Mouse (Mus musculus): ENCODE measurements at regions not wholly inside any gene's neighbourhood (a gene's known extent, or its start where the extent isn't known, plus 50 kb on each side); places are given as distances from the start of the nearest gene placed in this dataset.
"Not testable (repeated sequence)": the region's sequence is repeated elsewhere in the genome, so short reads cannot be mapped to it uniquely, and the experiment has no call there.

DNA sequence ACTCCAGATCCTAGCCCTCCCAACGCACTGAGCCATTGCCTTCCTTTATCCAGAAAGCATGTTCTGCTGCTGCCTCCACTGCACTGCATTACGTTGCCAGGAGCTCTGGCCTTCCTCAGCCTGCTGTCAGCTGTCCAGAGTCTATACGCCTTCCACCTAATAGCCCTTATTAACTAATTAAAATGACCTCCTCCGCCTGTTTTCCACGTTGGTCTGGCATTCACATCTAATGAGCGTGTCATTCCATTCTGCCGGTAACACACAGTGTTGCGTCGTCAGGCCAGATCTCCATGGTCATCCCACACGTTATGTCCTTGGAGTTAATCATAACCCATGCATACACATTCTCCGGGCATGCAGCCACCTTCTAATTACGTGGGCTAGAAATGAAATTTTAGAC, 56.7 kb upstream of the Med4 start:
- no peak for DNase-seq (ENCODE audit: extremely low spot score in 1 of 2, low spot score in 2 of 2)
- intact Hi-C loops (cut with DNase I) = no loop called here

DNA sequence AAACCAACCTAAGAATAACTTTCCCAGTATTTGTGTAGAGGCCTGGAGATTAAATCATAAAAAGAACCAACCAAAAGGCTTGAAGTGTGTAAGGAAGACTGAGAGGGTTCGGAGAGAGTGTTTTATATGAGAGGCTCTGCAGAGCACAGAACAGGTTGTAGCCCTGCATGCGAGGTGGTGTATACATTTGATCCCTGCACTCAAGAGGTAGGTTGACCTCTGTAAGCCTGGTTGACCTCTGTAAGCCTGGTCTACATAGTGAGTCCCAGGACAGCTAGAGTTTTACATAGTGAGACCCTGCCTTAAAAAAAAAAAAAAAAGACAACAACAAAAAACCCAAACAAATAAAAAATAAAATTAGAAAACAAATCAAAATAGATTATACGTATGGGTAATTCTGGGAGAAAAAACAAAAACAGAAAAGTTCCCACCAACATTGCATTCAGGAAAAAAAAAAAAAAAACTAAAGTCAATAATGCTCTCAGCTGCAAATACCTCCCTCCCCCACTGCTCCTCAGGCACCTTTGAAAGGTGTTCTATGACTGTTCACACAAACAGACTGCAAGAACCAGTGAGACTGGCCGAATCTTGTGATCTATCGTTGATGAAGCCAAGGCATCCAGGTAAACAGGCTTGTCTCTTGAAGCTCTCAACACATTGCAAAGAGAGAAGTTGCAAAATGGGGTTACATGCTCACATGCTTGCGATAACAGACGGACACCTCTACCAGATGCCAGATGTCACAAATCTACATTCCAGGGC, 57.3 kb upstream of the Med4 start:
- intact Hi-C loops (cut with DNase I) = no loop called here
- DNase-seq (ENCODE audit: extremely low spot score in 1 of 2, low spot score in 2 of 2) = no peak

DNA sequence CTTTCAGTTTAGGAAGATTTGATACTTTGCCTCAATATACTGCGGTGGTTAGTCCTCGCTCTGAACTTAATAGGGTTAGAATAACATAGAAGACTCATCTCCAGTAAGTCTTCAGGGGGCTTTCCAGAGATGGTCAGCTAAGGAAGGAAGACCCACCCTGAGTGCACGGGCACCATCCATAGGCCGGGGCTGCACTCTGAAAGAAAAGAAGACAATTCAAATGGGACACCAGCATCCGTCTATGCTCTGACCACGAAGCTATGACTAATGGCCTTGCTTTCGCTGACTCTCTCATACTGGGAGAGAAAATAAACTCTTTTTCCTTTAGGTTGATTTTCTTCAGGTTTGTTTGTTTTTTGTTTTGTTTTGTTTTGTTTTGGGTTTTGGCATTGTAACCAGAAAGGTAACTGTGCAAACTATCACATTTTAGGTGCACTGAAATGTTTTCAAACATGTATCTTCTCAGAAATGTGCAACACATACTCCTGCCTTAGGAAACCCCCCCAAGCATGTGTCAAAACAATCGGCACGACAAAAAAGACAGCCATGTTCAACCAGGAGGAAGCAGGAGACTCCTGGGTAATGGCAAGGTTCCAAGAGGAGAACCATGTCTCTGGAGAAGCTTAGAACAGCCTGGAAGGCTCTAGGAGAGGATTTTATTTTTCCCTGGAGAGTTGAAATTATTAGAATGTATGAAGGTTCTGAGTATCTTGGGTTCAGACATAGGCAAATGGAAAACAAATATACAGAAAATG, 58.4 kb upstream of the Med4 start:
- intact Hi-C loops (cut with DNase I) = no loop called here
- DNase-seq (ENCODE audit: extremely low spot score in 1 of 2, low spot score in 2 of 2) = no peak

DNA sequence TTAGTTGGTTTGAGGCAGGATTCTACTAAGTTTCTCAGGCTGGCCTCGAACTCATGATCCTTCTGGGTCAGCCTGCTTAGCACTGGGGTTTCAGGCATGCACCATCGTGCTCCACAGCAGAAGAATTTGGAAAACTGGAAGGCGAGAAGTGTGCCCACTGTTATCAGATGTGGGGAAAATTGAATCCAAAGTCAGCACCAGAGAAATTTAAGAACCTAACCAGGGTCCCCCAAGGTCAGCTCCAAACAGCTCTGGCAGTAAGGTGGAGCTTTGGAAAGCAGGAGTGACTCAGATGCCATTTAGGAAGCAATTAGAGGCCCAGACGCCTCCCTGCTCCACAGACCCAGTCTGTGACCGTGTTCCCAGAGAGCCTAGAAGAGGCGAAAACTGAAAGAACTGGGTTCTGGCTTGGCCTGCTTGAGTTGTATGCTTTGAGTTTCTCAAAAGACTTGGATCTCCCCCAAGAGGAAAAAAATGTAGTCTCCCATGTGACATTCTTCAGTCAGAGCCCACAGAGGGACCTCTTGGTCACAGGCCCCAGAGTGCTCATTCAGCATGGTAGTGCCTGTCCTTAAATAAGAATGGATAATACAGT, 59.8 kb upstream of the Med4 start:
- intact Hi-C loops (cut with DNase I) = no loop called here
- DNase-seq (ENCODE audit: extremely low spot score in 1 of 2, low spot score in 2 of 2) = no peak

DNA sequence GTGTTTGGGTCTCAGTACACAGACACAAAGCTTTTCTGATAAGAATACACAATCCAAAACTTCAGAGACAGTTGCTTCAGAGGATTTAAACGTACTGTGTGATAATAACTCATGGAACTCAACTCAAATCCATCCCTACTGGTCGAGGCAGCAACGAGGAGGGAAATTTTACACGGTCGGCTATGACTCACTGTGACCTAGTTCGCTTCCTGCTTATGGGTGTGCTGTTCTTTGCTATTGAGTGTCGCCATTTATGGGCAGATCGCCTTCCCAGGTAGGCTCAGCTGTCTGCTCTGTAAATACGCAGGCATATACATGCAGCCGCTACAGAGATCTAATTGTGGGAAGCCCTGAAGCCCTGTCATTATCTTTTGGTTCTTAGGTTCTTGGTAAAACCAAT, 60.7 kb upstream of the Med4 start:
- no peak for DNase-seq (ENCODE audit: extremely low spot score in 1 of 2, low spot score in 2 of 2)
- intact Hi-C loops (cut with DNase I) = no loop called here

DNA sequence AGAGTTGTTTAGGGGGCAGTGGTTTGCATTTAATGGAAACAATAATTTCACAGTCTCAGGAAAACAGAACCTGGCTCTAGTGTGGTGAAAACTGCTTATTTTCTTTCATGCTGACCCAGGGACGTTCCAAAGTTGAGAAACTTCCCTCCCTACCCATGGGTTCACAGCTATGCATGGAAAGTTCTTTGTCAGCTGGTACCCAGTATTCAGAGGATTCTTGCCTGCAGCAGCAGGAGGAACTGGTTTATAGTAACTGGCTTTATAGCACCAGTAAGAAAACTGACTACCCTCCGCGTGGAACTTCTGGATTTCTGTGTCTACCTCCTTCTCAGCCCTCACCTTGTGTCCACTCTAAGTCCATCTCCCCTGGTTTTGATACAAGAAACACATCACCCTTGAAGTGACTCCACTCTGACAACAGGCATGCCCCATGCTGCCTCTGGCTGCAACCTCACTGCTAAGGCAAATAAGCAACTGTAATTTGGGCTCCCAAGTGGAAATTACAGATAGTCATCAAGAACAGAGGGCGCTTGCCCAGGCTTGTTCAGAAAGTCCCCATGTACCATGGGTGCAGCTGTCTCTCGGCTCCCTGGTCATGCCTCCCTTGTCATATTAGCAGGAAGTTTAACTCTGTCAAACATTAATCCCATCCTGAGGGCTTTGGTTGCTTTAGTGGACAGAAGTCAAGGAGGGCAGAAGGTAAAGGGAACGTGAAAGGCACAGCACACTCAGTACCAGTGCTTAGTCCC, 60.6 kb upstream of the Itm2b start:
- intact Hi-C loops (cut with DNase I) = no loop called here
- no peak for DNase-seq (ENCODE audit: extremely low spot score in 1 of 2, low spot score in 2 of 2)

DNA sequence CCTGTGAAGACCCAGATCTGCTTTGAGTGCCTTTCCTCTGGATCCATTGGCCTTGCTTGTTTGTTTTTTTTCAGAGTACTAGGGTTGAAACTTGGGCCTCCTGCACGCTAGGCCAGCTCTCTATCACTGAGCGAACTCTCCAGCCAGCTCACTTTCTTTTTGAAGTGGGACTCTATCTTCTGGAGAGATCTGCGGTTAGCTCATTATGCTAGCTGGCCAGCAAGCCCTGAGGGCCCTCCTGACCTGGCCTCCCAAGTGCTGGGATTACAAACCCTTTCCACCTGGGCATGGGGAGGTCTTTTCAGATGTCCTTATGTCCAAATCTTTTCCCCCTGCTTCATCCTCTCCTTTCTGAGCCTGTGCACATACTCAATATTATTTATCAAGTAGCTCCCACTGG, 59.6 kb upstream of the Itm2b start:
- no peak for DNase-seq (ENCODE audit: extremely low spot score in 1 of 2, low spot score in 2 of 2)
- intact Hi-C loops (cut with DNase I) = no loop called here

DNA sequence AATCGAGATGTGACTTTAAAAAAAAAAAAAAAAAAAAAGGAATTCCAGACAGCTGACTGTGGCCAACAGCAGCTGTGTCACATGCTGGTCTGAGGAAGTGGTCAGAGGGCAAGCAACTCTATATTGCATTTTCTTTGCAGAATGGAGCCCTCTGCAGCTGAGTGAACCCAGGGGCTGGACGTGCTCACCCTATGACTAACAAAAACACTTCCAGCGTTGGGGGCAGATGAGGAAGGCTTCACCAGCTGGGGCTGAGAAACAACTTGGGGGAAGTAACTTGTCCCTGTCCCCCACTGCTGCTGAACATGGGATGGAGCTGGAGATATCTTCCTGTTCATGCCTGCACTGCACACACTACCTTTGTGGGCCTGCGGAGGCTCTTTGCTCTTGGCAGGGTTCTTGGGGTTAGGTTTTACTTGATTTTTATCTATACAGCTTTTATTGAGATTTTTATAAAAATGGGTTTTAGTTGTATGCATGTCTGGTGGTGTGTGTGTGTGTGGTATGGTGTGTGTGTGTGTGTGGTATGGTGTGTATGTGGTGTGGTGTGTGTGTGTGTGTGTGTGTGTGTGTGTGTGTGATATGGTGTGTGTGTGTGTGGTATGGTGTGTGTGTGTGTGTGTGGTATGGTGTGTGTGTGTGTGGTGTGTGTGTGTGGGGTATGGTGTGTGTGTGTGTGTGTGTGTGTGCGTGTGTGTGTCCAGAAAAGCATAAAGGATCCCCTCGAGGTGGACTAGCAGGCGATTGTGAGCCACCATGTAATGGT, 57.0 kb upstream of the Itm2b start:
- peak in 1 of 2 experiments; percentile 38 for DNase-seq (ENCODE audit: extremely low spot score in 1 of 2, low spot score in 2 of 2)
- intact Hi-C loops (cut with DNase I) = no loop called here

DNA sequence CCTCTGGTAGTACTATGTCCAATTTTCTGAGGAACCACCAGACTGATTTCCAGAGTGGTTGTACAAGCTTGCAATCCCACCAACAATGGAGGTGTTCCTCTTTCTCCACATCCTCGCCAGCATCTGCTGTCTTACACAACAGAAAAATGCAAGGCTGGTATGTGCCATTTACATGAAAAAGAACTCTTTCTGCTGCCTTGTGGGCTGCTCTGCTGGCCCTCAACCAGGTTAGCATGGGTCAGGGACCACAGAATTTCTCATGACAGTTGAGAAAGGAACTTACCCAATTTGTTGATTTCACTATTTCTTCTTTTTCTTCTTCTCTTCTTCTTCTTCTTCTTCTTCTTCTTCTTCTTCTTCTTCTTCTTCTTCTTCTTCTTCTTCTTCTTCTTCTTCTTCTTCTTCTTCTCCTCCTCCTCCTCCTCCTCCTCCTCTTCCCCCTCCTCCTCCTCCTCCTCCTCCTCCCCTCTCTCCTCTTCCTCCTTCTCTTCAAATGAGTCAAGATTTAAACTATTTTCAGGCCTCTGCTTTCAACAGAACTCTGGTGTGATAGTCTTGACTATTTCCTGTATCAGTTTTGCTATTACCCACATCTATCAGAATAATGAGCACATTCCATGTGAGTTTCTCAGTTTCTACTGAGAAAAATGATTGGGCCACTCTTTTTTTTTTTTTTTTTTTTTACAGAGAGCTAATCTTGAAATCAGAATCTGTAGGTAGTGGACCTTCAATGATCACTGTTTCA, 56.3 kb upstream of the Itm2b start:
- intact Hi-C loops (cut with DNase I); DNase-seq (ENCODE audit: extremely low spot score in 1 of 2, low spot score in 2 of 2): not testable (repeated sequence)

DNA sequence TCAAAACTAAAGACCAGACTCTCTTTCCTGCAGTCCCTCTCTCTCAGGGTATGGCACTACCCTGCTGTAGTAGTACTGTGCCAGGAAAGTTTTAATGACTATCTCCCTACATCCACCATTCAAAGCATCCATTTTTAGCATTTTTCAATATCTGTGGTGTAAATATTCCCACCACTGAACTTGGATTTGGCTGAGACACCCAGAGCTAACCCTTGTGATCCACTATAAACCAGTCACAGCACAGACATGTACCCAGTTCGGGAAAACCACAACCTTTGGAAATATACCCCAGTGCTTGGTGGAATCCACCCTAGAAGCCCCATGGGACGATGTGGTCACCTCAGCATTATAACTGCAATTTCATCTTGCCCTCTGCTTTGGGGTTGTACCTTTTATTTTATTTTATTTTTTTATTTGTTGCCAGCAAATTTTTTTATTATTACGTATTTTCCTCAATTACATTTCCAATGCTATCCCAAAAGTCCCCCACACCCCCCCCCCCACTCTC, 54.8 kb upstream of the Itm2b start:
- intact Hi-C loops (cut with DNase I) = no loop called here
- no peak for DNase-seq (ENCODE audit: extremely low spot score in 1 of 2, low spot score in 2 of 2)

DNA sequence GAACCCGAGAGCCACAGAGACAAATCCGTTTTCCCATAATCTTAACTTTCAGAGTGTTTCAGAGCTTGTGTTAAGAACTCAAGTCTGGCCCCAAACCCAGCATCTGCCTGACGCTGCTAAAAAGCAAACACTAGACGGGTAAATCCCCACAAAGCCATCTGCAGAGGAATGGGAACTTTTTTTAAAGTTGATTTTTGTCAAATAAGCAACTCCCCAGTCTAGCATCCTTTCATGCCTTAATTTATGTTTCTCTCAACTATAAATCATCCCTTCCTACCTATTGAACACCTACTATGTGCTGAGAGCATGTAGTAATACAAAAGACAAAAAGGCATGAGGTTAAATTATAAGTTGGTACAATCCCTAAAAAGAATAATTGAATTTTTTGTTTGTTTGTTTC, 50.8 kb upstream of the Itm2b start:
- intact Hi-C loops (cut with DNase I) = no loop called here
- no peak for DNase-seq (ENCODE audit: extremely low spot score in 1 of 2, low spot score in 2 of 2)
